Mouse (Mus musculus): ENCODE results near the gene Vps37c.

DNA sequence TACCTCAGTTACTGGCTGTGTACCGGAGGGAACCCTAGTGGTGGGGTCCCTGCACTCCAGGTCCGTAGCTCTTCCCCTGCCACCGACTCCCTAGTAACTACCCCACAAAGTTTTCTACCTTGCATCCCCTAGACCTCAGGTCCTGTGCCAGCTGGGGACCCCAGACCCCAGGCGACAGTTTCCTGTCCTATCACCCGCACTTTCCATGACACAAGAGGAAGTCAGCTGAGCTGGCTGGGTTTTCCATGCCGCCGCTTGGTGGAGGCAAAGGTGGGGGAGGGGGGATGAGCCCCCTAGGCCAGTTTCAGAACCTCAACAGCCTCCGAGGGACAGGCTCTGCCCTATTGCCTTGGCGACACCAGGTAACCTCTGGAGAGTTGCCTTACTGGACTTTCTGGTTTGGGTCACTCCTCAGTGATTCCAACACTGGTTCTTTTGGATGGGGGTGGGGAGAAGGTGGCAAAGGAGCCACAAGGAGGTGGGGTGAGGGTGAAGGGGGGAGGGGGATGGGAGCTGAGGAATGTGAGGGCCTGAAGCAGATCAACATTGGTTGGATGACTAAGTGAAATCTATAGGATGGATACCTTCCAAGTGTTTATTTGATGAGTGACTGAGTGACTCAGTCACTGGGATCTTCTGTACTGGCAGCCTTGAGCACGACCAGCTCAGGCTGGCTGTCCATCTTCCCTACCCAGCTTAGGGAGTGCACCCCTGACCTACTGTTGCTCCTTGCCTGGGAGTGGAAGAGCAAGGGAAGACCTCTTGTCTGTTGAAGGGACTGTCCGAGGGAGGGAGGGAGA lies 52.3 kb downstream of the Vps37c start:
- TF ChIP-seq POLR2A (IDR thresholded peaks at IDR 0.05; ENCODE audit: insufficient read depth, low read depth, low read length) (no peak), EP300 (IDR thresholded peaks at IDR 0.05; ENCODE audit: insufficient read depth, low read depth, low read length) (no peak), CTCF (IDR thresholded peaks at IDR 0.05) (no peak)
